Mouse (Mus musculus): ENCODE data around the gene Ugt1a7c.
A peak's percentile ranks its signal among the peaks of the same experiment; 100 is the strongest.
"Not testable (repeated sequence)": the region's sequence is repeated elsewhere in the genome, so short reads cannot be mapped to it uniquely, and the experiment has no call there.

Gene Ugt1a7c

DNA sequence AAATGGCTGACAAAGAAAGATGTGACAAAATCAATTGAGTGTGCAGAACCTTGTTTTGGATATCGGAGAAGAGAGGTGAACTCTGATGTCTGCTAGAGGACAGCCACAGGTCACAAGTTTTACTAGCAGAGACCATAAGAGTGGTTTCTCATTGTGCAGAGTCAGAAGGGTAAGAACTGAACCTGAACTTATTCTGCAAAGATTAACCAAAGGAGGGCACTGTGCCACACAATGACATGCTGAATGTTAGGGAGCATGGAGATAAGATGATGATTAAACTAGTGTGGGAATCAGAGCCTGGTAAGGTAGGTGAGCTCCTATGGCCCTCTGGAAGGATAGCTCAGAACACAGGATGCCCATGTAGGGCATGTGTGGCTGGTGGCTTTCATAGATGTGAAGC, 100.8 kb downstream of the Ugt1a7c start:
- no peak for DNase-seq (ENCODE audit: low read depth, low spot score)

DNA sequence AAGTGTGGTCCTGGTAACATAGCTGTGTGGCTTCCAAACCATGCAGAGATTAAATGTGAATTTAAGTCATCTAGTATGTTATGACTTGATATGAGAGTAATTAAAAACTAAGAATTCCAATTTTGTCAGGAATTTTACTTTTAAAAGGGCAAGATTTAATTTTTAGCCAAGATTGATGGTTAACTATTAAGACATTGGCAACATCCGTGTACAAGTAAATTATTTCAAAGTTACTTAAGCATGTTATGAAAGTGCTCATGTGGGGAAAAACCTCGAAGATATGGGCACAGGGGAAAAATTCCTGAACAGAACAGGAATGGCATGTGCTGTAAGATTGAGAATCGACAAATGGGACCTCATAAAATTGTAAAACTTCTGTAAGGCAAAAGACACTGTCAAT, 102.6 kb downstream of the Ugt1a7c start:
- DNase-seq (ENCODE audit: low read depth, low spot score), result no peak

DNA sequence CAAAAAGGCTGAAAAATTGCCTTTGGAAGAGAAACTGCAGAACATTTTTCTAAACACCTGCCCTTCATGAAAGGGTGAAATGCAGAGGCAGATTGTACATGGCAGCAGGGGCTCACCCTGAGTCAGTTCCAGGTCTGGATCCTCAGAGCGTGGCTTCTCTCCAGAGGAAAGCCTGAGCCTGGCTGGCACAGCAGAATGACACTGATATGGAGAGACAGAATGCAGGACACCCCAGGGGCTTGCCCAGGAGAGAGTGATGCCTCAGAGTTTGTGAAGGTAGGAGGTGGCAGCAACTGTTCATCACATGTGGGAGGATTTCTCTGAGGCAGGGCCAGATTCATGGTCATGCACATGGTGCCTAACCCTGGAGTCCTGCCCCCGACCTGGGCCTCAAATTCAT, 105.1 kb downstream of the Ugt1a7c start:
- DNase-seq (ENCODE audit: low read depth, low spot score), result no peak

DNA sequence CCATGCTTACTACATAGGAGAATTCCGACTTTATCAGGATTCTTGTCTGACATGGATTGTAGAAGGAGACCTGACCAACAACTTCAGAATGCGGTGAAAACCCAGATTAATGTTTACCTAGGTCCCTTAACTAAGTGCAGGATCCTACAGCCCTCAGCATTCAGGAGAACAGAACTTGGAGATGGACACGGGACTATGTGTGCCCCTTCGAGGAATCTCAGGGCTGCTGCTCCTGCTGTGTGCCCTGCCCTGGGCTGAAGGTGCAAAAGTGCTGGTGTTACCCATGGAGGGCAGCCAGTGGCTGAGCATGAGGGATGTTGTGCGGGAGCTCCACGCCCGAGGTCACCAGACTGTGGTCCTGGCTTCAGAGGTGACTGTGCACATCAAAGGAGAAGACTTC, 105.6 kb downstream of the Ugt1a7c start, which contains the start of gene Ugt1a2:
TSS of gene Ugt1a2 (plus strand) at position 146 of the 400 bp plus-strand sequence.
- no peak for DNase-seq (ENCODE audit: low read depth, low spot score)

DNA sequence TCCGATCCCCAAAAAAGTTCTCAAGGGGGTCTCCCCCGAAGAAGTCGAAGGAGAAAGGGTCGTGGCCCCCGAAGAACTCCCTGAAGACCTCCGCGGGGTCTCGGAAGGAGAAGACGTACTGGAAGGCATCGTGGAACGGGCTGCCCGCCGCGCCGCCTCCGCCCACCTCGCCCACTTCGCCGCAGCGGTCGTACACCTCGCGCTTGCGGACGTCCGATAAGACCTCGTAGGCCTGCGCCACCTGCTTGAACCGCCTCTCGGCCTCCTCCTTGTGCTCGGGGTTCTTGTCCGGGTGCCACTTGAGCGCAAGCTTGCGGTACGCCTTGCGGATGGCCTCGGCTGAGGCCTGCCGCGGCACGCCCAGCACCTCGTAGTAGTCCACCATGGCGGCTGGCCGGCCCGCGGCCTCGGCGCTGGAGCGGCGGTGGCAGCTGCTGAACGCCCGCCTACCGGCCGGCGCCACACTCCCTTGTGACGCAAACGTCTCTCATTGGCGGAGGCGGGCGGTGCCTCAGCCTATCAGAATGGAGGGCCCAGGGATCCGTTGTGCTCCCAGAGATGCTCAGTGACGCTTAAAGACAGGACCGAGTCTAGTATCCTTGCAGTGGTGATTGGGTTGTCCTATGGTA, 110.5 kb downstream of the Ugt1a7c start, which contains the start of gene Dnajb3:
TSS of gene Dnajb3 (minus strand) at position 489 of the 629 bp plus-strand sequence.
- peak; percentile 50 for DNase-seq (ENCODE audit: low read depth, low spot score)

DNA sequence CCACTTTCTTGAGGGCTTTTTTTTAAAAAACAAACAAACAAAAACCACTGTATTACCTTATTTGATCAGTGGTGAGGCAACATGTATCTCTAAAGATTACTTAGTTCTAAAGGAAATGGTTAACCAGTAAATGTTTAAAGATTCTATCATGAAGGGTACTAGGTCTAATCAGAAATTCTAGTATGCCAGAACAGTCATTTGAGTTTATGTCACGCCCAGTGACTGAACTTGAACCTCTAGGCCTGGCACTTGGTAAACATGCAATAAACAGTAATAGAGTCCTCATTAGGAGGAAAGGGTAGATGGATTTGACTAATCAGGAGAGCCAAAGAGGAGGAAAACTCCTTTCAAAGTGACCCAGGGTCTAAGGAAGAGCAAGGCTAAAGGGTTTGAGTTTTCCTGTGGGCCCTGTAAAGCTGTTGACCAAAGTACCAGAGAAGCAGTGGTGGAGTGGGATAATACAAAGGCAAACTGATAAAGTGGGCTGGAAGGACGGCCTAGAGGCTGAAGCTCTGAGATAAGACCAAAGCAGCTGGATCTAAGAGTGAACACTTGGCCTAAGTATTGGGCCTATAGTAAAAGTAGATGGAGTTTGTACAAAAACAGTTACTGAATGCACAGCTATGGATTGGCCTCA, 112.1 kb downstream of the Ugt1a7c start:
- no peak for DNase-seq (ENCODE audit: low read depth, low spot score)

DNA sequence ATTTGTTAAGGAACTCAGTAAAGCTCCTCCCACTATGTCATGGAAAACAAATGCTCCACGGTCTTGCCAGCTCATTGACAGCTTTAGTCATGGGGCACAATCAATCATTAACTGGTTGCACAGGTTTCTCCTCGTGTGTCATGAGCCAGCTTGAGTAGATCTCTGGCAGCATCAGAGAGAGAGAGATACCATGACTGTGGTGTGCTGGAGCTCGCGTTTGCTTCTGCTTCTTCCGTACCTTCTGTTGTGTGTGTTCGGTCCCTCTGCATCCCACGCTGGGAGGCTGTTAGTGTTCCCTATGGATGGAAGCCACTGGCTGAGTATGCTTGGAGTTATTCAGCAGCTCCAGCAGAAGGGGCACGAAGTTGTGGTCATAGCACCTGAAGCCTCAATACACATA, 117.0 kb downstream of the Ugt1a7c start, which contains the start of gene Ugt1a1:
TSS of gene Ugt1a1 (plus strand) at position 148 of the 400 bp plus-strand sequence.
- DNase-seq (ENCODE audit: low read depth, low spot score), result no peak

DNA sequence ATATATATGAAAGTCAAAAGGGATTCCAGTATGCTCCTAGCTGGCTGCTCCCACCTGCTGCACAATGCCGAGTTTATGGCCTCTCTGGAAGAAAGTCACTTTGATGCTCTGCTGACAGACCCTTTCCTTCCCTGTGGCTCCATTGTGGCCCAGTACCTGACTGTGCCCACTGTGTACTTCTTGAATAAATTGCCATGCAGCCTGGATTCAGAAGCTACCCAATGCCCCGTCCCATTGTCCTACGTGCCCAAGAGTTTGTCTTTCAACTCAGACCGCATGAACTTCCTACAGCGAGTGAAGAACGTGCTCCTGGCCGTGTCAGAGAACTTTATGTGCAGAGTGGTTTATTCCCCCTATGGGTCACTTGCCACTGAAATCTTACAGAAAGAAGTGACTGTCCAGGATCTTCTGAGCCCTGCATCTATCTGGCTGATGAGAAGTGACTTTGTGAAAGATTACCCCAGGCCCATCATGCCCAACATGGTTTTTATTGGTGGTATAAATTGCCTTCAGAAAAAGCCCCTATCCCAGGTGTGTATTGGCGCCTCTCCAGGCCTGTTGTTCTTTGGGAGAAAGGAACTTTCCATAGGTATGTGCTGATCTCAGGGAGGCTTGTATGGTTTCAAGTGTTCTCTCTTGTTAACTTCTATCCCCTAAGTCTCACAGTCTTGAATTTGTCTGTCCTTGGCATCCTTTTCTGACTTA, 117.6 kb downstream of the Ugt1a7c start:
- DNase-seq (ENCODE audit: low read depth, low spot score), result no peak

DNA sequence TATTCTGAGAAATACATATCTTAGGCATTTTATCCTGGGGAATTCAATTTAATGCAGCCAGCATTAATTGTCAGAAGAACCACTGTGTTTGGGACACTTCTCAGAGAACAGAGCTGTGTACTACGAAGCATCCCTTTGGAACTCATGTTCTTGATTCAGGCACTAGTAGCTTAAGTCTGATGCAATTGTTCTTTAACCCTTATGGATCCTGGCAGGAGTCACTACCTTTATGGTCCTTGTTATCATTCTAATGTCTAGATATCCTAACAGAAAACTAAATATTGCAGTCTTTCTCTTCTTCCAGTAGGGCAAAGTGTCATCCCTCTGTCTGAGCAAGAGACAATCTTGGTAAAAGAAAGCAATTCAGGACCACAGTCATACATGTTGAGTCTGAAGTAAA, 118.2 kb downstream of the Ugt1a7c start:
- no peak for DNase-seq (ENCODE audit: low read depth, low spot score)

DNA sequence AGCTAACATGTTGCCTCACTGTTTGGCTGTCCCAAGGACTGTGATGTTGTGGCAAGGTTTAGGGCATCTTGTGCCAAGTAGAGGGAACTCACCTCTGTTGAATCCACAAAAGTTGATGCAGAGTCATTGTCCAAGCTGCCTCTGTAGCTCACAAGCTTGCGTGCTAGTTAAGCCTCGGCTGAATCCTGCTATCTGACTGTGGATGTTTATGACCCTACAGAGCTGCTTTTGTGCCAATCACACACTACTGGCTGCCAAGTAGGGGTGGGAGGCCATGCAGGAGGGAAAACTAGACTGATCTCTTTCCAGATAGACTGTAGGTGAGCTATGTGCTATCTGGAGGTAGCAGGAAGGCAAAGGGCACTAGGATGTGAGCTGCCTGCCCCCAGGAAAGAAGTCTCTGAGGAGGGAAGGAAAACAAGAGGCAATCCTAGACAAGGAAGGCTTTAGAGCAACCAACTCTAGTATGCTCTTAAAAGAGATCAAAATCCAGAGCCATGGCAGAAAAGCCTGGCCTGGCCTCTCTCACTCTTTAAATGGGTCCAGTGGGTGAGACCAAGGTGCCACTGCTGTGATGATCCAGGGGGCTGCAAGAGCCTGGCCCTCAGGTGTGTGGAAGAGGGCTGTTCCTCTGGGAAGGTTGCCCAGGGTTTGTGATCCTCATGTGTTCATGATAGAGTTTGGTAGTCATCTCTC, 119.1 kb downstream of the Ugt1a7c start:
- DNase-seq (ENCODE audit: low read depth, low spot score), result no peak

DNA sequence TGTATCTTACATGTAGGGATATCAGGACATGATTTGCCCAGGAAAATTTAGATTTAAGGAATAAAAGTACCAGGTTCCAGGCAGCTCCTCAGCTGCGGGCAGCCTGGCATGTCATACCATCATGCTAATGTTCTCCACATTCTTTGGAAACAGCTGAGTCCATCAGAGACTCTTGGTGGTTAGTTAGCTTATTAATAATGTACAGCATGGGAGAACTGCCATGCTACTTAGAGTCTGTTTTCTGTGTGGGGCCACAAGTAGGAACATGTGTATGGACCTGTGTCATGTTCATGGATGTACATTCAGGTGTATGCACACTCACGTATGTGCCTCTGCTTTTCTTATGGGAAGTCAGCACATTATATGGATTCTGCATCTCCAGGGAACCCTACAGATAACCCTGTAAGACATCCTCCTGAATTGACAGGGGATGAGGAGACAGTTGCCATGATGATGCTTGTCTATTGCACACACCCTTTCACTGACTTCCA, 119.6 kb downstream of the Ugt1a7c start:
- DNase-seq (ENCODE audit: low read depth, low spot score), result no peak

DNA sequence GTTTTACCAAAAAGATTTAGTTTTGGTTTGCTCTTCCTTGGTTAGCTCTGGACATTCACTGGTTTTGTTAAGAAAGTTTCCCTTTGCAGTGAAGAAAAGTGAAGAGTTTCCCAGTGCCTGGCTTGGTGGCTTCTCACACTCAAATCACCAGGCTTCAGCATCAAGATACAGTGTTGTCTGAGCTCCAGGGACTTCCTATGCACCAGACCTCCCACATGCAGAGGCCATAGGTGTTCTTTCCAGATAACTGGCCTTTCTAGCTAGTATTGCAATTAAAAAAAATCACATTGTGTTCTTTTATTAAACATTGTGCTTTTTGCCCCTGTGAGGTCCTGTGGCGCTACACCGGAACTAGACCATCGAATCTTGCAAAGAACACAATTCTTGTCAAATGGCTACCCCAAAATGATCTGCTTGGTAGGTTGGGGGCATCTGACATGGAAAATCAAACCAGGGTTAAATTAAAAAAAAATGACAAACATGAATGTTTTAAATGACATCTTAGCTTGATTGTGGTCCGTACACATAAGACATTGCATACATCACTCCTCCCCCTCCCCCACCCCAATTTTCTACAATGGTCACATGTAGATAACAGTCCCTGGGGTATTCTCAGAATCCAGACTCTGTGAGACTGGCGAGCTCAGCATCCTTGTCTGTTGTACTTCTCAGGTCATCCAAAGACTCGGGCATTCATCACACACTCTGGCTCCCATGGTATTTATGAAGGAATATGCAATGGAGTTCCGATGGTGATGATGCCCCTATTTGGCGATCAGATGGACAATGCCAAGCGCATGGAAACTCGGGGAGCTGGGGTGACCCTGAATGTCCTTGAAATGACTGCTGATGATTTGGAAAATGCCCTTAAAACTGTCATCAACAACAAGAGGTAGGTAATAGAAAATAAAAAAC, 120.9 kb downstream of the Ugt1a7c start:
- DNase-seq (ENCODE audit: low read depth, low spot score), result no peak

DNA sequence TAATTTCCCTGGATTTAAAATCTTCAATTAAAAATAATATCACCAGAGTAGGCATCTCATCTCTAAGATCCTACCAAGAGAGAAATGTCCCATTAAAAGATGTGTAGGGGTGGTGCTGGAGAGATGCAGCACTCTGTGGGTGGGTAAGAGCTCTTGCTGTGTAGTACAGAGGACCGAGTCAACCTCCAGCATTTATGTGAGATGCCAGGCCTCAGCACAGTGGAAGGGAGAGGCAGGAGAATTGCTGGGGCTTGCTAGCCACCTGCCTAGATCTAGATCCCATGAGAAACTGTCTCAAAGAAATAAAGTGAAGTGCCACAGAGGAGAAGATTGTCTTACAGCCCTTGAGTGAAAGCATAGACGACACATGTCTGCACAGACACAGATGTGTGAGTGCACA, 121.7 kb downstream of the Ugt1a7c start:
- no peak for DNase-seq (ENCODE audit: low read depth, low spot score)

DNA sequence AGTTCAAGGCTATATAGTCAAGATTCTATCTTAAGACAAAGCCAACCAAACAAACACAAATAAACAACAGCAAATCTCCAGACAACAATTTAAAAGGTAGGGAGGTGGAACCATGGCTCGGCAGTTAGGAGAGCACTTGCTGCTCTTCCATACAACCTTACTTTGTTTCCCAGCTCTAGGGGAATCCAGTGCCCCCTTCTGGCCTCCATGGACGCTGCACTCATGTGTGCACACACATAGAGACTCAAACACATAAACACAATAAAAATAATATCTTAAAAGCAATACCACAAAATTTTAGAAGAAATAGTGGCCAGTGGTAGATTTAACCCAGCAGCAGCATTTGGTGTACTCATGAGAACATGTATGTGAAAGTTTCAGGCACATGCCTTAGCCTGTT, 122.3 kb downstream of the Ugt1a7c start:
- DNase-seq (ENCODE audit: low read depth, low spot score), result no peak

DNA sequence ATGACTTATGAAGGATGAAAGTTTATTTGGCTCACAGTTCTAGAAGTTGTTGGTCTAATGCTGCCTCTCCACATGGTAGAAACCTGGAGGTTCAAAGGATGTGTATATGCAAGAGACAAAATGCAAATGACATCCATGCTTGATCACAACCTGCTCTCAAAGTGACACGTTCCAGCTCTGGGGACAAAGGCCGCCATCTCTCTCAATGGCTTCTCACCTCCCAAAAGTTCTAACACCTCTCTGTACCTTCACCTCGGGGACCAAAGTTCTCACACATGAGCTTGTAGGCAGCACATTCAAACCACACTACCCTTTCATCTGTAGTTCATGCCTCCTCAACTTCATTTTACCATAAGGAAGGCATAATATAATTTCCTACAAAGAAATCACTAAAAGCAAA, 122.7 kb downstream of the Ugt1a7c start:
- no peak for DNase-seq (ENCODE audit: low read depth, low spot score)

DNA sequence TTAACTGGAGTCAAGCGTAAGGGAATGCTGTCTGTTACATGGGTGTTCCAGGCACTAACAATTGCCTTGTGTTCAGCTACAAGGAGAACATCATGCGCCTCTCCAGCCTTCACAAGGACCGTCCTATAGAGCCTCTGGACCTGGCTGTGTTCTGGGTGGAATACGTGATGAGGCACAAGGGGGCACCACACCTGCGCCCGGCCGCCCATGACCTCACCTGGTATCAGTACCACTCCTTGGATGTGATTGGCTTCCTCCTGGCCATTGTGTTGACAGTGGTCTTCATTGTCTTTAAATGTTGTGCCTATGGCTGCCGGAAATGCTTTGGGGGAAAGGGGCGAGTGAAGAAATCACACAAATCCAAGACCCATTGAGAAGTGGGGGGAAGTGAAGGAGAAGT, 123.2 kb downstream of the Ugt1a7c start:
- DNase-seq (ENCODE audit: low read depth, low spot score), result no peak

DNA sequence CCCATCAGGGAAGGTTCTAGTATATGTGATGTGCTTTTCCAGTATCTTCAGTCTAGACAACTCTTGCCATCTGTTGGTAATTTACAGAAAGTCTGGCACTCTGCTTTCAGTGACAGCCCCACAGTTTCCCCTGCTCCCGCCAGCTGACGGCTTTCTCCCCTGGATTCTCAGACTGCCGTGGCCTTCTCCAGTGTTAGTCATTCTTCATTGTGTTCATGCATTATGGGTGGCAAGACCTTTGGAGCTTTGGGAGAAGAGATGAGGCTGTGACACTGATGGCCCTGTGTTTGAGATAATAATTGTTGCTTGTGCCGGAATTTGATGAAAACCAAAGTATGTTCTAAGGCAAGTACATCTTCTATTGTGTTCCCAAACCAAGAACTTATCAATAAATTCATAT, 123.7 kb downstream of the Ugt1a7c start:
- no peak for DNase-seq (ENCODE audit: low read depth, low spot score)

DNA sequence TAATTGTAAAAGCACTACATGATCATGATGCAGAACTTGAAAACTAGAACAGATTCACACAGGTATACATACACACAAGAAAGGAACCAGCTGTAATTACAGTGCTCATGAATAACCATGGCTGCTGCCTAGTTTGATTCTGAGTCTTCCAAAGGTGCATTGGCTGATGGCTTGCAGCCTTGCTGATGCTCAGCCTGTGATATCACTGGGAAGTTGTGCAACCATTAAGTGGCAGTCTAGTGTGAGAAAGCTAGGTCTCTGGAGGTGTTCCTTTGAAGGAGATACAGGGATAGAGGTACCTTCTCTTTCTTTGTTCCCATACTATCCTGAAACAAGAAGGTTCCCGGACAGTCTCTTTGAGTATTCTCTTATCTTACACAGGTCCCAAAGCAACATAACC, 124.2 kb downstream of the Ugt1a7c start:
- no peak for DNase-seq (ENCODE audit: low read depth, low spot score)

DNA sequence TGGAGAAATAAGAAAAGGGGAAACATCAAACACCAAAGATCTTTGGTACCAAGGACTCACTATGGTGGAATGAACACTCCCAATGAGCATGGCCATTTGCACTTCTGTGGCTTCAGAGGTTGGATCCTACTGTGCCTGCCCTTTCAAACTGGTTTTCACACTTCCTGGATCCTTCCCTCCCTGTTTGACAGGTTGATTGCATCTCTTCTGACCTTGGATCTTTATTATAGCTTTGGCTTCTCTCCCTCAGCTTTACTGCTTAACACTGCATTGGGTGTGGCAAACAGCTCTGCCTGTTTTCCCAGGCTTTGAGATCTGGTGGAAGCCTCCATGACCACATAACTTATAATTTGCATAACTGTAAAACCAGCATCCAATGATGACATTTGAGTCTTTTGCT, 125.5 kb downstream of the Ugt1a7c start:
- DNase-seq (ENCODE audit: low read depth, low spot score), result no peak

DNA sequence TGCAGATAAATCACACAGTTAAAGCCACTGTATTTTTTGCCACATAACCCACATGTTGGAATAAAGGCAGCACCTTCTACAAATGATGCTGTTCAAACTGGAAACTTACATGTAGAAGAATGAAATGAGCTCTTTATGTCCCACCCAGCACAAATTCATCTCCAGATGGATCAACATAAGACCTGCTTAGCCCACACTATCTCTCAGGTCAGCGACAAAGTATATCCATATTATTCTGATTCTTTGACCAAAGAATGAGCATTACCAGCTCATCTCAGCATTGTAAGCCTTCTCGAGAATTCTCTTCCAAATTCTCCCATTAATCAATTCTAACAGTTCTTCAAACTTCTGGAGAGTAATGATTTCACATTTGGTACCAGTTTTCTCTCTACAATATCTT, 127.4 kb downstream of the Ugt1a7c start:
- DNase-seq (ENCODE audit: low read depth, low spot score), result no peak

DNA sequence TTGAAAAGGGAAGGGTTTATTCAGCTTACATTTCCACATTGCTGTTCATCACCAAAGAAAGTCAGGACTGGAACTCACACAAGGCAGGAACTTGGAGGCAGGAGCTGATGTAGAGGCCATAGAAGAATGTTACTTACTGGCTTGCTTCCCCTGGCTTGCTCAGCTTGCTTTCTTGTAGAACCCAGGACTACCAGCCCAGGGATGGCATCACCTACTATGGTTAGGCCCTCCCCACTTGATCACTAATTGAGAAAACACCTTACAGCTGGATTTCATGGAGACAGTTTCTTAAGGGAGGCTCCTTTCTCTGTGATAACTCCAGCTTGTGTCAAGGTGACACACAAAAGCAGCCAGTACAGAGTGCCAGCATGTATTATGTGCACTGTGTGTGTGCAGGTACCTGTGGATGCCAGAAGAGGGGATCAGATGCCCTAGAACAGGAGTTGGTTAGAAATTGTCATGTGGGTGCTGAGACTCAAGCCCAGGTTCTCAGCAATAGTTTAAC, 128.2 kb downstream of the Ugt1a7c start:
- not testable (repeated sequence) for DNase-seq (ENCODE audit: low read depth, low spot score)
